Mouse (Mus musculus) ES-E14 (cell line): ENCODE measurements at regions not wholly inside any gene's neighbourhood (a gene's known extent, or its start where the extent isn't known, plus 50 kb on each side); places are given as distances from the start of the nearest gene placed in this dataset.

Experiments
- DNase-seq: peaks from one replicate; pipeline ENCODE4 v3.0.0-alpha.2; 2013; ENCODE audit warnings: low read depth, low spot score
- H3K27ac ChIP-seq: 2 replicates; pipeline ENCODE4 v1.5.1; 2012; ENCODE audit warnings: low read depth, mild to moderate bottlenecking, low read length, moderate library complexity, mixed read lengths; ENCODE audit not compliant: poor library complexity, insufficient read depth, severe bottlenecking
- H3K36me3 ChIP-seq: 2 replicates; pipeline ENCODE4 v1.6.1; 2012; ENCODE audit warnings: mild to moderate bottlenecking, low read length, moderate library complexity, mixed read lengths; ENCODE audit not compliant: control insufficient read depth, poor library complexity, insufficient read depth, severe bottlenecking
- H3K4me1 ChIP-seq, 2 experiments: fragments of 150-350 bp in 1 of 2; sonication (generic) in 1 of 2; 2 replicates each; pipeline ENCODE4 v1.6.1; 2012; ENCODE audit warnings: low read length in 2 of 2, mild to moderate bottlenecking in 1 of 2, mixed read lengths in 1 of 2; ENCODE audit not compliant: control insufficient read depth in 2 of 2, insufficient read depth in 2 of 2, poor library complexity in 1 of 2
- H3K4me3 ChIP-seq, 2 experiments: fragments of 150-350 bp in 1 of 2; sonication (generic) in 1 of 2; 2 replicates each; pipeline ENCODE4 v1.5.1; 2012; ENCODE audit warnings: low read length in 2 of 2, low read depth in 1 of 2, mild to moderate bottlenecking in 1 of 2, mixed read lengths in 1 of 2; ENCODE audit not compliant: insufficient read depth in 1 of 2, poor library complexity in 1 of 2, severe bottlenecking in 1 of 2
- H3K9ac ChIP-seq: 2 replicates; pipeline ENCODE4 v1.6.1; 2012; ENCODE audit warnings: low read depth, mild to moderate bottlenecking, low read length, mixed read lengths; ENCODE audit not compliant: poor library complexity, insufficient read depth, severe bottlenecking
- H3K9me3 ChIP-seq: fragments of 150-350 bp; sonication (generic); 2 replicates; pipeline ENCODE4 v1.6.1; 2012; ENCODE audit warnings: low read depth, mild to moderate bottlenecking, low read length; ENCODE audit not compliant: control insufficient read depth, insufficient read depth
- CHD2 ChIP-seq: IDR thresholded peaks from 2 replicates; pipeline ENCODE4 v1.6.1; 2014; ENCODE audit warnings: mild to moderate bottlenecking, low read depth, low read length, inconsistent platforms
- HCFC1 ChIP-seq: IDR thresholded peaks from 2 replicates; pipeline ENCODE4 v1.6.1; 2012; ENCODE audit warnings: low read length, inconsistent platforms, borderline replicate concordance; ENCODE audit not compliant: insufficient read depth
- MAFK ChIP-seq: IDR thresholded peaks from 2 replicates; pipeline ENCODE4 v1.6.1; 2014; ENCODE audit warnings: mild to moderate bottlenecking, low read depth, low read length, inconsistent platforms; ENCODE audit not compliant: insufficient read depth
- ZC3H11A ChIP-seq: IDR thresholded peaks from 2 replicates; pipeline ENCODE4 v1.6.1; 2012; ENCODE audit warnings: low read depth, mild to moderate bottlenecking, inconsistent platforms, low read length, borderline replicate concordance
- ZNF384 ChIP-seq: IDR thresholded peaks from 2 replicates; pipeline ENCODE4 v1.6.1; 2012; ENCODE audit warnings: low read depth, low read length, inconsistent platforms
- in situ Hi-C, 2 experiments: fragments of 600-800 bp; cut with MboI; formaldehyde crosslinking; loops; one replicate each; pipeline ENCODE4 v1.15.1; 2025; ENCODE audit warnings: low sequenced_read_pairs in 2 of 2, inconsistent platforms in 1 of 2; ENCODE audit not compliant: unreplicated experiment in 2 of 2

- Histone ChIP-seq H3K4me3 (no peak overlapping the region), H3K9ac (no peak overlapping the region), H3K27ac (no peak overlapping the region), H3K9me3 (no peaks in the 10 kb centered on the region), H3K4me1 (no peaks in the 10 kb centered on the region), H3K36me3 (no peaks in the 10 kb centered on the region)
- TF ChIP-seq CHD2 (no peak), MAFK (no peak), ZNF384 (no peak), HCFC1 (no peak), ZC3H11A (no peak)
- in situ Hi-C loops, result no loop called here
- DNase-seq, result no peak
These were observed 688.5 kb downstream of the Tns3 start for GRCm38 (mm10) chr11:7975845-7976244.

GRCm38 (mm10) chr11:7949931-7950330 lies 714.4 kb downstream of the Tns3 start:
- in situ Hi-C loops, result no loop called here
- no peak overlapping the region for H3K27ac ChIP-seq
- no peak for DNase-seq

GRCm38 (mm10) chr11:7949201-7949875 lies 715.0 kb downstream of the Tns3 start:
- TF ChIP-seq HCFC1, result no peak
- no peak for TF ChIP-seq MAFK
- TF ChIP-seq ZNF384, result no peak
- TF ChIP-seq ZC3H11A, result no peak
- TF ChIP-seq CHD2, result no peak
- no peaks in the 10 kb centered on the region for H3K36me3 ChIP-seq
- no peaks in the 10 kb centered on the region for H3K9me3 ChIP-seq
- DNase-seq, result no peak
- no peak overlapping the region for H3K9ac ChIP-seq
- H3K27ac ChIP-seq, result no peak overlapping the region
- in situ Hi-C loops, result no loop called here
- no peaks in the 10 kb centered on the region for H3K4me1 ChIP-seq
- no peak overlapping the region for H3K4me3 ChIP-seq

More at GRCm38 (mm10) chr11:7949931-7950330, 714.4 kb downstream of the Tns3 start:
- TF ChIP-seq CHD2 (no peak), MAFK (no peak), ZC3H11A (no peak), HCFC1 (no peak), ZNF384 (no peak)
- H3K4me1 ChIP-seq, result no peaks in the 10 kb centered on the region
- no peaks in the 10 kb centered on the region for H3K36me3 ChIP-seq
- no peak overlapping the region for H3K4me3 ChIP-seq
- no peaks in the 10 kb centered on the region for H3K9me3 ChIP-seq
- no peak overlapping the region for H3K9ac ChIP-seq

GRCm38 (mm10) chr11:7944956-7945515 lies 719.3 kb downstream of the Tns3 start:
- TF ChIP-seq MAFK, result no peak
- TF ChIP-seq ZNF384, result no peak
- TF ChIP-seq ZC3H11A, result no peak
- no peak for TF ChIP-seq CHD2
- no peak for TF ChIP-seq HCFC1
- in situ Hi-C loops, result no loop called here
- no peaks in the 10 kb centered on the region for H3K9me3 ChIP-seq
- no peak for DNase-seq
- no peak overlapping the region for H3K4me3 ChIP-seq
- no peak overlapping the region for H3K9ac ChIP-seq
- no peak overlapping the region for H3K27ac ChIP-seq
- H3K36me3 ChIP-seq, result no peaks in the 10 kb centered on the region
- 0 out of 4 replicates have a peak, but pooled peaks cover 0 to 3% of the 10 kb centered on the region in 2 experiments for H3K4me1 ChIP-seq
